Mouse (Mus musculus): ENCODE results near the gene Sptbn1. TPM values are rescaled to one million over a fixed set of nuclear protein-coding genes. Genes with fewer than 3 reads are reported as not detected.

Sptbn1 gene
- total RNA-seq, 2 experiments from 2014 or later: 564 to 576 TPM

GRCm38 (mm10) chr11:30171184-30171583 lies 96.8 kb downstream of the Sptbn1 start:
- Histone ChIP-seq H3K4me3 (no peak overlapping the region), H3K27ac (no peak overlapping the region)
- TF ChIP-seq CTCF (conservative IDR thresholded peaks at IDR 0.05): no peak

GRCm38 (mm10) chr11:30166551-30166922 lies 101.4 kb downstream of the Sptbn1 start:
- no peak for DNase-seq (ENCODE audit: low spot score in 2 of 2)
- Histone ChIP-seq H3K4me3 (no peak overlapping the region), H3K27ac (peak overlapping the region; percentile 24; the same call in 1 of the 2 replicates)
- no peak for TF ChIP-seq CTCF (conservative IDR thresholded peaks at IDR 0.05)

More at GRCm38 (mm10) chr11:30171184-30171583, 96.8 kb downstream of the Sptbn1 start:
- DNase-seq (ENCODE audit: low spot score in 2 of 2): no peak

DNA sequence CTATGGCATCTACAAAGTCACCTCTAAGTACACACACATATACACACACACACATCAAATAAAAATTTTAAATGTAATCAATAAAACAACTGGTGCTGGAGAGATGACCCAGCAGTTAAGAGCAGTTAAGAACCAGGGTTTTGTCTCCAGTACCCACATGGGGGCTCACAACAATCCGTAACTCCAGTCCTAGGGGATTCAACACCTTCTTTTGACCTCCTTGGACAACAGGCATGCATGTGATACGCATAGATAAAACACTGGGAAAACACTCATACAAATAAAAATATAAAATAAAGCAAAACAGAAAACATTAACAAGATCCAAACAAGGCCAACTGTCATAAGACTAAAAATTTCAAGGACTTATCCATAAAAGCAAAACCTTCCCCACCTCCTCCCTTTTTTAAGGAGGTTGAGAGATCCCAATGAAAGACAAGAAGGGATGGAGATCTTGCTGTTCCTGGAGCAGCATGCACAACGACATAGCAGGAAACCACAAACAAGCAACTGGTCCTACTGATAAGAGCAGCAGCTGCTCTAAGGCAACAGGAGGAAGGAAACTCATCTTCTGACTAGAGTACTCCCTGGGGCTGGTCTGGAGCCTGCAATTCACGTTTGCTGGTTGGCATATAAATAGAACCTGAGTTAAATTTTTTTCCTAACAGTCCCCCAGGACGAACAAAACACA lies 102.0 kb downstream of the Sptbn1 start:
- peak overlapping the region; percentile 24; the same call in 1 of the 2 replicates for H3K27ac ChIP-seq
- TF ChIP-seq CTCF (conservative IDR thresholded peaks at IDR 0.05): no peak
- DNase-seq (ENCODE audit: low spot score in 2 of 2): no peak
- no peak overlapping the region for H3K4me3 ChIP-seq

- TF ChIP-seq CTCF (conservative IDR thresholded peaks at IDR 0.05): no peak
- no peak for DNase-seq (ENCODE audit: low spot score in 2 of 2)
- Histone ChIP-seq H3K4me3 (no peak overlapping the region), H3K27ac (no peak overlapping the region)
Measured at GRCm38 (mm10) chr11:30164515-30165214, 103.3 kb downstream of the Sptbn1 start.

GRCm38 (mm10) chr11:30163870-30164269 lies 104.1 kb downstream of the Sptbn1 start:
- TF ChIP-seq CTCF (conservative IDR thresholded peaks at IDR 0.05): no peak
- Histone ChIP-seq H3K4me3 (no peak overlapping the region), H3K27ac (no peak overlapping the region; the same call in 1 of the 2 replicates)
- DNase-seq (ENCODE audit: low spot score in 2 of 2): no peak

- peak overlapping the region; percentile 66; the same call in 1 of the 2 replicates for H3K27ac ChIP-seq
- H3K4me3 ChIP-seq: no peak overlapping the region
- DNase-seq (ENCODE audit: low spot score in 2 of 2): no peak
- TF ChIP-seq CTCF (conservative IDR thresholded peaks at IDR 0.05): no peak
Measured at GRCm38 (mm10) chr11:30163081-30163480, 104.9 kb downstream of the Sptbn1 start.

- no peak for TF ChIP-seq CTCF (conservative IDR thresholded peaks at IDR 0.05)
- H3K4me3 ChIP-seq: no peak overlapping the region
- peak overlapping the region; percentile 66 for H3K27ac ChIP-seq
- DNase-seq (ENCODE audit: low spot score in 2 of 2): no peak
Measured at GRCm38 (mm10) chr11:30161744-30162143, 106.2 kb downstream of the Sptbn1 start.

GRCm38 (mm10) chr11:30161173-30161650 lies 106.8 kb downstream of the Sptbn1 start:
- DNase-seq (ENCODE audit: low spot score in 2 of 2): peak; percentile 37 to 63
- H3K4me3 ChIP-seq: no peak overlapping the region
- no peak for TF ChIP-seq CTCF (conservative IDR thresholded peaks at IDR 0.05)
- peak overlapping the region; percentile 66 for H3K27ac ChIP-seq

DNA sequence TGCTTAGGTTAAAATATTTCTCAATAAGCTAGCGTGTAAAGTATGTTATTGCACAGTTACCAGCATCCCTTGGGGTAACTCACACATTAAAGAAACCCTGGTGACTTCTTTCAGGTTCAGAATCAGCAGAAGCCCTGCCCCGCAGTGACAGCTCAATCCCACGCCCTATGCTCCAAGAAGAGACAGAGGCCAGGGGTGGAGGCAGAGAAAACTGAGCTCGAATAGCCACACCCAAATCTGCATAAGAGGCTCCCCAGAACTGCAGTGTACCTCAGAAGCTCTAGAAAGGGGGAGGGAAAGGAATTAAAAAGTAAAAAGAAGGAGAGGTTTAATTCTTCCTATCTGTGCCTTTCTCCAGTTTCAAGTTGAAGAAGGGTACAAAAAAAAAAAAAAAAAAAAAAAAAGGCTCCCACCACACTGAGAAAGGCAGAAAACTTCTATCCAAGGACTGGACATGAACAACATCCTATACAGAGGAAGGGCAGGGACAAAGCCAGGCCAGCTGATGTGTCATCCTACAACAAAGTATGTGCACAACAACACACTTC lies 107.3 kb downstream of the Sptbn1 start:
- H3K4me3 ChIP-seq: no peak overlapping the region
- TF ChIP-seq CTCF (conservative IDR thresholded peaks at IDR 0.05): no peak
- peak overlapping the region; percentile 66 for H3K27ac ChIP-seq
- DNase-seq (ENCODE audit: low spot score in 2 of 2): no peak

DNA sequence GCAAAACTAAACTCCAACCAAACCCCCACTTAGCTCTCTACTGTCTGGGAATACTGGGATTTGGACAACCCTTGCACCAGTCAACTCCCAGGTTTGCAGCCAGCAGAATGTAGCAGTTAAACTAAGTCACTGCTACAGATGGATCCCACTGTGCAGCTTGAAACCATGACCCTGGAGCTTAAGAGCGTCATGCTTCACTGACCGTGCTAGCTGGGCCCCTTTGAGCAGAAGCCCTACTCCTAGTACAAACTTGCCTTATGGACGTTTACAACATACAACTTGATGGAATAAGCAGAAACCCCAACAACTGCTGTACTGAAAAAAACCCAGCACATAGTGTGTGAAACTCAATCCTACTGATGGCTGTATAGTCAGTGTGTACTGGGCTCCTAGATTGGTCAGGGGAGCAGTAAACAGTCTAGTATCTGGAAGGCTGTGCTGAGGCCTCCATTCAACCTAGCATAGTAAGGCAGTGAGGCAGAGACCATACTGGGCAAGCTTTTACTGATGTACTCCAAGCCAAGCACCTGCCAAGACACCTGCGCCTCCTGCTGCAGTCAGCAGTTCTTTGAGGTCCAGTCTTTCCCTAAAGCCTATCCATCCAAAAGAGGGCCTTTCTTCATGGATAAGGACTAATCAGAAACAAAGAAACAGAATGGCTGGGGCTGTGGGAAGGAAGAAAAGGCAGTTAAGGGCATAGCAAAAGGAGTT lies 108.3 kb downstream of the Sptbn1 start:
- Histone ChIP-seq H3K4me3 (no peak overlapping the region), H3K27ac (peak overlapping the region; percentile 16; the same call in 1 of the 2 replicates)
- no peak for TF ChIP-seq CTCF (conservative IDR thresholded peaks at IDR 0.05)
- no peak for DNase-seq (ENCODE audit: low spot score in 2 of 2)

GRCm38 (mm10) chr11:30158028-30158700 lies 109.8 kb downstream of the Sptbn1 start:
- TF ChIP-seq CTCF (conservative IDR thresholded peaks at IDR 0.05): no peak
- H3K27ac ChIP-seq: peak overlapping the region; percentile 16; the same call in 1 of the 2 replicates
- no peak for DNase-seq (ENCODE audit: low spot score in 2 of 2)
- H3K4me3 ChIP-seq: no peak overlapping the region

- Histone ChIP-seq H3K27ac (no peak overlapping the region), H3K4me3 (no peak overlapping the region)
- no peak for DNase-seq (ENCODE audit: low spot score in 2 of 2)
- no peak for TF ChIP-seq CTCF (conservative IDR thresholded peaks at IDR 0.05)
Measured at GRCm38 (mm10) chr11:30155887-30156286, 112.1 kb downstream of the Sptbn1 start.
